Mouse (Mus musculus) Patski (cell line): Measurements from ENCODE around the gene Fus. TPM values are rescaled to one million over a fixed set of nuclear protein-coding genes. Genes with fewer than 3 reads are reported as not detected.
A peak's percentile ranks its signal among the peaks of the same experiment; 100 is the strongest.

ENCODE experiments used
- ATAC-seq: fragments of 100-300 bp; one replicate; pipeline ENCODE4 v1.8.0; 2021
- CTCF ChIA-PET: fragments of 350-600 bp; sonication (Branson Sonifier 250); formaldehyde crosslinking; loops from one replicate; lab custom pipeline; 2022; ENCODE audit warnings: inconsistent platforms; lab: Charles Lee
- POLR2A ChIA-PET: fragments of 350-600 bp; sonication (Branson Sonifier 250); formaldehyde crosslinking; loops from one replicate; lab custom pipeline; 2022; ENCODE audit warnings: antibody characterized with exemption, inconsistent platforms; lab: Charles Lee
- DNase-seq: peaks from one replicate; pipeline ENCODE4 v3.0.0-alpha.2; 2011; ENCODE audit warnings: low read depth, low spot score
- H3K27me3 ChIP-seq: fragments of 371-371 bp; one replicate; pipeline ENCODE4 v1.5.1; 2021
- CTCF ChIP-seq: fragments of 100-300 bp; IDR thresholded peaks from one replicate; pipeline ENCODE4 v1.5.1; 2021
- in situ Hi-C: fragments of 300-500 bp; cut with MboI; formaldehyde crosslinking; loops from 3 replicates; pipeline ENCODE4 v1.11.1; 2018; ENCODE audit warnings: low pct_unique_long_range_greater_than_20kb, mixed read lengths
- polyA plus RNA-seq: library from polyadenylated mRNA; unstranded; gene quantifications from one replicate; pipeline ENCODE4 v1.2.3, GENCODE M21; 2021

Gene Fus
- polyA plus RNA-seq, result 469 TPM

DNA sequence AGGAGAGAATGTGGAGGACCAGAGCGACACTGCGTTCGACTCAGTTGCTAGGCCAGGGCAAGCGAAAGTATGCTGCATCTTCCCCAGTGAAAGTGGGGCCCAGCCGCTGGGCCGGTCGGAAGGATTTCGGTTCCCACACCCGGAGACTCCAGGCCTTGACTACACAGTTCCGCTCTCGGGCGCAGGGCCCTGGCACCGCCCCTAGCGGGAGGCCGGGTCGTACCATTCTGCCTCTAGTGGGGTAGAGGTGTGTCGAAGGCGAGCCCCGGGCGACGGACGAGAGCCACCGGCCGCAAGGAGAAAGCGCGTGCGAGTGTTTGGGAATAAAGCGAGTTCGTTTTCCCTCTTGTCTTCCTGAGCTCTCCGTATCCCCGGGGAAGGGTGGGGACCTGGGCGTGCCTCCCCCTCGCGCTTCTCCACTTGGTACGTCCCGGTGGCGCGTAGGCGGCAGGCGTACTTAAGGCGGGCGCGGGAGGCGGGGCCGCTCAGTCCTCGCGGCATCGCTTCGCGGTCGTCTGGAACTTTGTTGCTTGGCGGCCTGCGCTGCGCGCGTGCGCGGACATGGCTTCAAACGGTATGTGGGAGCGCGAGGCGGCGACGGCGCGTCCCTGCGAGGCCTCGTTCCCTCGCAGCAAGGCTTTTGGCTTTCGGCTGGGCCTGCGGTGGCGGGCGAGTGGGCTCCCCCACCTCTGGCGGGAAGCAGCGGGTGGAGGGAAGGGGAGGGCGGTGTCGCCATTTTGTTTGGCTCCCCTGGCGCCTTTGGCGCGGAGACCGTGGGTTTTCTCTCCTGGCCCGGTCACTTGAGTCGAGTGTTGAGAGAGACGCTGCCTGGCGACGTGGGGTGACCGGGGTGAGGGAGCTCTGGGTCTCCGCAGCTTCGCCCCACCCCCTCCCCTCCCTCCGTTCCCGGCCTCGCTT lies at the start of gene Fus:
Gene Fus, plus strand, starts transcription at position 454 of the 918 bp plus-strand sequence.
- CTCF ChIA-PET, result interaction anchor here (0.7 to 1.3 kb wide), 3 partner anchors 14 to 32 kb away, joined by 3 to 4 read pairs (median 4); no protein-coding TSS in a partner anchor
- peak; percentile 83 for ATAC-seq
- POLR2A ChIA-PET, result interaction anchor here (0.8 to 1.5 kb wide), 9 partner anchors 9 to 124 kb away, joined by 3 to 8 read pairs (median 3); no protein-coding TSS in a partner anchor
- peak; percentile 66 for DNase-seq
- H3K27me3 ChIP-seq, result no peaks in the 10 kb centered on the region
- no peak for TF ChIP-seq CTCF
- in situ Hi-C loops, result no loop called here

DNA sequence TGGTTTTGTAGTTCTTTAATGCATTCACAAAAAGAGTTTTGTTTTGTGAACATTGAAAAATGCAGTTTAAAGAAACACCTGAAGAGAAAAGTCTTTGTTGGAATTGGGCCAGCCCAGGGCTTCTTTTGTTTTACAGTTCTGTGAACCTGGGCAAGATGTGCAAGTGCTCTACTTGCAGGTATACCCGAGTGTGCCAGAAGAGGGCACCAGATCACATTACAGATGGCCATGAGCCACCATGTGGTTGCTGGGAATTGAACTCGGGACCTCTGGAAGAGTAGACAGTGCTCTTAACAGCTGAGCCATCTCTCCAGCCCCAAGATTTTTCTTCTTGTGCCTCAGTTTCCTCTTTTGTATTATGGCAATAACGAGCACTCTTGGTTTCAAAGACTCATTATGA lies 49.1 kb upstream of the Fus start:
- ATAC-seq, result no peak
- peak; percentile 83 for TF ChIP-seq CTCF
- CTCF ChIA-PET, result interaction anchor here (1.4 to 10.1 kb wide), 4 partner anchors 11 to 57 kb away, joined by 3 to 123 read pairs (median 5); no protein-coding TSS in a partner anchor
- POLR2A ChIA-PET, result interaction anchor here (1.0 kb wide), 1 partner anchor 18 kb away, joined by 3 read pairs; no protein-coding TSS in a partner anchor
- DNase-seq, result no peak
- in situ Hi-C loops, result no loop called here
- no peaks in the 10 kb centered on the region for H3K27me3 ChIP-seq

DNA sequence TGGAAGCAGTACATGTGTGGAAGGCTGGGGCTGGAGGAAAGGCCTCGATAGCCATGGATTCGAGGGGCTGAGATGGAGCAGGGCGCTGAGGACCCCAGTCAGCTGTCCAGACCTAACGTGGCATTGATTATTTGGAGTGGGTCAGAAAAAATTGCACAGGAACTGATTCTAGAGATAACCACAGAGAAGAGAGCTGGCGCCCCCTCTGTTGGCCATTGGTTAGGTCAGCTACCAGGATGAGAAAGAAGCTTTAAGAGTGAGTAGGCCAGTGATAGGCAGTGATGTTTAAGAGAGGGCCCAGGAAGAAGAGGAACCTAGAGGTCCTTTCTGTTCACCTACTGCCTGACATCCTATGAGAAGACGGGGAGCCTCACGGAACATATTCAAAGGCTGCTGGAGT lies 48.0 kb upstream of the Fus start:
- peak; percentile 66 for TF ChIP-seq CTCF
- ChIA-PET POLR2A (no interaction called here), CTCF (interaction anchor here (1.2 to 10.1 kb wide), 6 partner anchors 10 to 118 kb away, joined by 3 to 123 read pairs (median 4); no protein-coding TSS in a partner anchor)
- DNase-seq (no peak), ATAC-seq (no peak)
- in situ Hi-C loops, result no loop called here
- H3K27me3 ChIP-seq, result no peaks in the 10 kb centered on the region

DNA sequence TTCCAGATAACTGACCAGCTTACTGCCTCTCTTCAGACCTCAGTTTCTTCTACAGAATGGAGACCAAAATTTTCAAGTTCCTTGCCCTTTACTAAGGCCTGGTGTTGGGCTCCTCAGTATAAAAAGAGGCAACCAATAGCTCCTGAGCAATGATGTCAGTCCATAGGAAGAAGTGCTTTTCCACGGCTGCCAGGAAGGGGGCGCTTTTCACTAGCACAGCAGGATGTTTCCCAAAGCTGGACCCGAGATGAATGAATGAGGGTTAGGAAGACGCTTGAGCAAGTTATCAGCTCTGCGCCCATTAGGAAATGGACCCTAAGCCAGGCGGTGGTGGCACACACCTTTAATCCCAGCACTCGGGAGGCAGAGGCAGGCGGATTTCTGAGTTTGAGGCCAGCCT lies 45.7 kb upstream of the Fus start:
- no peaks in the 10 kb centered on the region for H3K27me3 ChIP-seq
- TF ChIP-seq CTCF, result no peak
- in situ Hi-C loops, result no loop called here
- no peak for ATAC-seq
- CTCF ChIA-PET, result interaction anchor here (1.2 to 10.1 kb wide), 4 partner anchors 10 to 25 kb away, joined by 4 to 123 read pairs (median 6); partner anchors contain the start of genes Gm21974, Kat8 and Vkorc1
- DNase-seq, result no peak
- POLR2A ChIA-PET, result interaction anchor here (1.5 kb wide), 1 partner anchor 10 kb away, joined by 5 read pairs; no protein-coding TSS in a partner anchor

DNA sequence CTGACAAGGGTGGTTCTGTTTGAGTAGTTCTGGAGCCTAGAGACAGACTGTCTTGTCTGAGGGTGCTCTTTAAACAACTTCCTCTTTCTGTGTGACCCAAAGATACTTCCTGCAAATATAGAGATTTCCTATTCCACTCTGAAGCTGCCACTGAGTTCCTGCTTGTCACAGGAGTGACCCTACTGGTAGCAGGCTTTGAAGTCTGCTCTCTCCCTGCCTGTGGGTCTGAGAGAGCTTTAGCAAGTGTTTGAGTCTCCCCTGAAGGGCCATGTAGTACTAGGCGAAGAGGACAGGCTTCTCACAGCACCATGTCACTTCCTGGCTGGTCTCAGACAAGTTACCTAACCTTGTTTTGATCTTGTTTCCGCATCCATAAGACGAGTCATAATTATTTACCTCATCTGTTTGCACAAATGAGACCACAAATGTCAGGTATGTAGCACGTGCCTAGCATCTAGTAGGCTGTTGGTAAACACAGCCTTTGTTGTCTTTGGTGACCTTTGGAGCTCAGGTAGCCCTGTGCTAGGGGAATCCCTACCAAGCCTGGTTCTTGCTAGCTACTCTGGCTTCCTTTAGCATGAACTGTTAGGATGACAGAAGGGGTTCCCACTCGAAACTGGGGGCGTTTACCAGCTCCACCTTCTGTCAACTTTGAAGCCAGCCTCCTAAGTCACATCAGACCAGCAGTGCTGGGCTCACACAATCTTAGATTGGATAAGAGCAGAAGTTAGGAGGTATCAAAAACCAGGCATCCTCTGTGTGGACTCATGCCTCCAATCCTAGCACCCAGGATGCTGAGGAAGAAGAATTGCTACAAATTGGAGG lies 44.6 kb upstream of the Fus start:
- DNase-seq (no peak), ATAC-seq (no peak)
- TF ChIP-seq CTCF, result no peak
- ChIA-PET CTCF (interaction anchor here (1.4 to 10.1 kb wide), 2 partner anchors 11 to 12 kb away, joined by 4 to 123 read pairs; partner anchors contain the start of gene Kat8), POLR2A (interaction anchor here (0.6 to 1.5 kb wide), 2 partner anchors 9 to 70 kb away, joined by 3 to 5 read pairs; no protein-coding TSS in a partner anchor)
- H3K27me3 ChIP-seq, result no peaks in the 10 kb centered on the region
- in situ Hi-C loops, result no loop called here

DNA sequence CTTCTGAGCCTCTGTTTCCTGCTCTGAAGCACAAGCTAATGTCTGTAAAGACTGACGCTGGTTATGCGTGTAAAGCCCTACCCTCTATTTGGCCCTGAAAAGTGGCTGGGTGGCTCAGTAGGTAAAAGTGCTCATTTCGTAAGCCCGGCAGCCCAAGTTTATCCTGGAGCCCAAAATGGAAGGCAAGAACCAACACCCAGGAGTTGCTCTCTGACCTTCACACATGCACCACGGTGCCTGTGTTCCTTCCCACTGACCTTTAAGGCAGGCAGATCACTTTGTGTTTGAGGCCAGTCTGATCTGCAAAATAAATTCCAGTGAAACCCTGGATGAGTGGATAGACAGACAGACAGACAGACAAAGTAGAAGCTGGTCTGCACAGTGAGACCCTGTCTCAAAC lies 43.5 kb upstream of the Fus start:
- H3K27me3 ChIP-seq, result no peaks in the 10 kb centered on the region
- ChIA-PET CTCF (interaction anchor here (10.1 kb wide), 1 partner anchor 11 kb away, joined by 123 read pairs; no protein-coding TSS in a partner anchor), POLR2A (no interaction called here)
- DNase-seq, result no peak
- in situ Hi-C loops, result no loop called here
- TF ChIP-seq CTCF, result no peak
- ATAC-seq, result no peak

DNA sequence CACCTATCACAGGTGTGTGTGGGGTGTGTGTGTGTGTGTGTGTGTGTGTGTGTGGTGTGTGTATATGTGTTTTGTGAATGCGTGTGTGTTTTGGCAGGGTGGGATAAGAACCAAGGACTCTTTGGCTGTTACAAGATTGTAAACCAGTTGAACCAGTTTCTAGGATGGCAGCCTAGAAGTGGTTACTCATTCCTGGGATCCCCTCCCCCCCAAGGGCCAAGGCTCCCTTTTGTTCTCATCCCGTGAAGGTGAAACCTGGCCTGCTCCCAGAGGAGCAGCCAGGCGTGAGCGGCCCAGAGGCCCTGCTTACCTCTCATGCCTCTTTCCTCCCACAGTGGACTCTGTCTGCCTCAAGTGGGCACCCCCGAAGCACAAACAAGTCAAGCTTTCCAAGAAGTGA lies 42.0 kb upstream of the Fus start:
- DNase-seq (no peak), ATAC-seq (peak; percentile 55)
- no peaks in the 10 kb centered on the region for H3K27me3 ChIP-seq
- CTCF ChIA-PET, result interaction anchor here (0.7 to 10.1 kb wide), 3 partner anchors 9 to 15 kb away, joined by 3 to 123 read pairs (median 4); no protein-coding TSS in a partner anchor
- POLR2A ChIA-PET, result interaction anchor here (0.6 to 0.7 kb wide), 2 partner anchors 13 to 63 kb away, joined by 3 to 4 read pairs; partner anchors contain the start of gene Kat8
- in situ Hi-C loops, result no loop called here
- TF ChIP-seq CTCF, result no peak

DNA sequence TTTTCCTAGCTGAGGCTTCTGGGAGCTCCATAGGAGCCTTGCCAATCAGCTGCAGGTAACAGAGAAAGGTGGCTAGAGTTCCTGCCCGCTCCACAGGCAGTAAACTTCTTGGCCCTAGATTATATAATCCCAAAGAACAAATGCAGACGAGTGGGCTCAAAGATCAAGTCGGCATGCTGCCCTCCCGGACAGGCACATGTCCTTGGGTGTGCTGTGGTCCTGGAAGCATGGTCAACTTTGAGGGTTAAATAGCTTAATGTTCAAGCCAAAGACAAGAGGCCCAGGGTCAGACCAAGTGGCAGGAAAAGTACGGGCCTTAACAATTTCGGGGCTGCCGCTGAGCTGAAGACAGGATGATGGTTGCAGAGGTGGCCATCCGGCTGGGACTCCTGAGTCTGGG lies 41.2 kb upstream of the Fus start:
- DNase-seq, result no peak
- ChIA-PET POLR2A (interaction anchor here (0.7 to 1.0 kb wide), 2 partner anchors 13 to 14 kb away, joined by 3 read pairs; partner anchors contain the start of gene Kat8), CTCF (interaction anchor here (0.9 to 10.1 kb wide), 4 partner anchors 8 to 37 kb away, joined by 3 to 123 read pairs (median 4); no protein-coding TSS in a partner anchor)
- no peak for ATAC-seq
- H3K27me3 ChIP-seq, result no peaks in the 10 kb centered on the region
- TF ChIP-seq CTCF, result no peak
- in situ Hi-C loops, result no loop called here

DNA sequence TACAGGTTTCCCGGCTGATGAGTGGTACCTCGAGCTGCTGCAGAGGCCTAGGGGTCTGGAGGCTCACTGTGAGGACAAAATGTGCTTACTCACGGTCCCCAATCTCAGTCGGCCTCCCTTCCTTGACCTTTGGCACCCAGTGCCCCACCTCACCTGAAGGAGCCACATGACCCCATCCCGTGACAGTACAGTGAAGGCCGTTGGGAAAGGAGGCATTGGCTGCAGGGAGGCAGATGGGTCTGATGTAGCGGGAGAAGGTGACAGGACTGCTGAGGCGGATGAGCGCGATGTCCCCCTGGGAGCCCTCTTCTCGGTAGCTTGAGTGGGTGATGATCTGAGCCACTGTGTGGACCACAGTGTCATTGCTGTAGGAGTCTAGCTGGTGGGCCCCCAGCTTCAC lies 40.4 kb upstream of the Fus start:
- in situ Hi-C loops, result no loop called here
- POLR2A ChIA-PET, result interaction anchor here (1.0 kb wide), 1 partner anchor 14 kb away, joined by 3 read pairs; the partner anchor contains the start of gene Kat8
- ATAC-seq, result no peak
- no peaks in the 10 kb centered on the region for H3K27me3 ChIP-seq
- TF ChIP-seq CTCF, result no peak
- CTCF ChIA-PET, result interaction anchor here (0.9 to 1.9 kb wide), 3 partner anchors 9 to 13 kb away, joined by 3 to 4 read pairs (median 3); no protein-coding TSS in a partner anchor
- no peak for DNase-seq
